Mouse (Mus musculus) heart, embryonic 15.5 days (tissue): ENCODE measurements at regions not wholly inside any gene's neighbourhood (a gene's known extent, or its start where the extent isn't known, plus 50 kb on each side); places are given as distances from the start of the nearest gene placed in this dataset.

ENCODE experiments used
- ATAC-seq: fragments of 200-750 bp; cut with Nextera tagmentation; replicated peaks from 2 replicates; pipeline ENCODE4 v1.8.0; 2017; ENCODE audit warnings: low read depth, moderate TSS enrichment; ENCODE audit not compliant: insufficient number of reproducible peaks, insufficient read depth, low FRiP score
- H3K27ac ChIP-seq: fragments of 300-500 bp; sonication (generic); 2 replicates; pipeline ENCODE4 v1.5.1; 2015; ENCODE audit warnings: mild to moderate bottlenecking, inconsistent platforms
- H3K27me3 ChIP-seq: fragments of 300-500 bp; sonication (generic); 2 replicates; pipeline ENCODE4 v1.6.1; 2015; ENCODE audit warnings: inconsistent platforms
- H3K36me3 ChIP-seq: fragments of 300-500 bp; sonication (generic); 2 replicates; pipeline ENCODE4 v1.6.1; 2015; ENCODE audit warnings: mild to moderate bottlenecking, inconsistent platforms
- H3K4me1 ChIP-seq: fragments of 300-500 bp; sonication (generic); replicated peaks from 2 replicates; pipeline ENCODE4 v1.6.1; 2015; ENCODE audit warnings: inconsistent platforms
- H3K4me2 ChIP-seq: fragments of 300-500 bp; sonication (generic); 2 replicates; pipeline ENCODE4 v1.6.1; 2015; ENCODE audit warnings: inconsistent platforms, mild to moderate bottlenecking, moderate library complexity
- H3K4me3 ChIP-seq: fragments of 300-500 bp; sonication (generic); 2 replicates; pipeline ENCODE4 v1.5.1; 2015; ENCODE audit warnings: mild to moderate bottlenecking, inconsistent platforms
- H3K9ac ChIP-seq: fragments of 300-500 bp; sonication (generic); 2 replicates; pipeline ENCODE4 v1.6.1; 2015; ENCODE audit warnings: mild to moderate bottlenecking, inconsistent platforms
- H3K9me3 ChIP-seq: fragments of 300-500 bp; sonication (generic); replicated peaks from 2 replicates; pipeline ENCODE4 v1.6.1; 2016; ENCODE audit warnings: inconsistent platforms
- WGBS: fragments of 180-500 bp; shearing (Covaris S2); methylation state at CpG from one replicate; pipeline ENCODE4 v1.1.7; 2015; ENCODE audit warnings: mixed read lengths; 5-methylcytosine and 5-hydroxymethylcytosine counted together

DNA sequence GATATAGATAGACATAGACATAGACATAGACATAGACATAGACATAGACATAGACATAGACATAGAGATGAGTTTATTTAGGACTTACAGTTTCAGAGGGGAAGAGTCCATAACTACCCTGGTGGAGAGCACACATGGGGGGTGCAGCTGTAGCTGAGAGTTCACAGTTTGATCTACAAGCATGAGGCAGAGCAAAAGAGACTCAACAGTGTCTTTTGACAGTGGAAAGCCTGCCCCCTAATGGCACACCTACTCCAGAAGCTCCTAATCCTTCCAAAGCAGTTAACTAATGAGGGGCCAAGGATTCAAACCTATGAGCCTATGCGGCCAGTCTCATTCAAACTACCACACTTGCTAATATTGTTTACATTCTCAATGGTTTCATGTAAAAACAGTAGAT, 487.2 kb upstream of the Pkn2 start:
- H3K36me3 ChIP-seq = no peaks in the 10 kb centered on the region
- no peak overlapping the region for H3K4me2 ChIP-seq
- H3K27ac ChIP-seq = no peak overlapping the region
- H3K9ac ChIP-seq = no peak overlapping the region
- H3K4me3 ChIP-seq = no peak overlapping the region
- H3K4me1 ChIP-seq = no peaks in the 10 kb centered on the region
- H3K27me3 ChIP-seq = no peaks in the 10 kb centered on the region
- H3K9me3 ChIP-seq = no peaks in the 10 kb centered on the region
- 88% methylated on average over 1 of the region's 1 CpGs for WGBS
- no peak for ATAC-seq

- WGBS = 84% methylated on average over 7 of the region's 7 CpGs
- no peak overlapping the region for H3K9ac ChIP-seq
- H3K4me1 ChIP-seq = no peaks in the 10 kb centered on the region
- H3K9me3 ChIP-seq = no peaks in the 10 kb centered on the region
- no peaks in the 10 kb centered on the region for H3K27me3 ChIP-seq
- no peaks in the 10 kb centered on the region for H3K36me3 ChIP-seq
- ATAC-seq = no peak
- H3K4me3 ChIP-seq = no peak overlapping the region
- no peak overlapping the region for H3K27ac ChIP-seq
- H3K4me2 ChIP-seq = no peak overlapping the region
Measured at GRCm38 (mm10) chr3:143340032-143340431, 458.2 kb upstream of the Pkn2 start.

- Histone ChIP-seq H3K27ac (no peak overlapping the region), H3K9me3 (no peaks in the 10 kb centered on the region), H3K9ac (no peak overlapping the region), H3K4me1 (no peaks in the 10 kb centered on the region), H3K36me3 (no peaks in the 10 kb centered on the region), H3K27me3 (no peaks in the 10 kb centered on the region), H3K4me3 (no peak overlapping the region), H3K4me2 (no peak overlapping the region)
- 87% methylated on average over 3 of the region's 3 CpGs for WGBS
- no peak for ATAC-seq
Measured at GRCm38 (mm10) chr3:143333339-143333738, 451.5 kb upstream of the Pkn2 start.

DNA sequence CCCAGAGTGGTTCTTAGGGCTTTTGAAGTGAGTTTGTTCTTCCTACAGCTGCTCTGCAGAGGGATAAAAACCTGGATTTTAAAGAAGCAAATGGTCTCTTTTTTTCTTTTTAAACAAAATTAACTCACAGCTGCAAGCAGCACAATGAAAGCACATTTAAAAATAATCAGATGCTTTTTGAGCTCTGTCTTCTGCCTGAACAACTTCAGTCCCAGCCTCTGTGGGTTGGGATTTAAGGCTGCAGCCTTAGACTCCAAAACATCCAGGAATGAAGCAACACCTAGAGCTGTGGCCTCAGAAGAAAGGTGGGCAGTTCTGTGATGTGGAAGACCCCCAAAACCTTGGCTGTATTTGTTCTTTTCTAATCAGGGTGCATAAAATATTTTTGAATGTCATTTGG, 446.7 kb upstream of the Pkn2 start:
- Histone ChIP-seq H3K9me3 (no peaks in the 10 kb centered on the region), H3K27me3 (no peaks in the 10 kb centered on the region), H3K4me3 (no peak overlapping the region), H3K4me1 (no peaks in the 10 kb centered on the region), H3K27ac (no peak overlapping the region), H3K4me2 (no peak overlapping the region), H3K36me3 (no peaks in the 10 kb centered on the region), H3K9ac (no peak overlapping the region)
- ATAC-seq = no peak

- WGBS = 71% methylated on average over 4 of the region's 4 CpGs
- ATAC-seq = no peak
- H3K4me1 ChIP-seq = no peaks in the 10 kb centered on the region
Measured at GRCm38 (mm10) chr3:143327652-143328051, 445.8 kb upstream of the Pkn2 start.

DNA sequence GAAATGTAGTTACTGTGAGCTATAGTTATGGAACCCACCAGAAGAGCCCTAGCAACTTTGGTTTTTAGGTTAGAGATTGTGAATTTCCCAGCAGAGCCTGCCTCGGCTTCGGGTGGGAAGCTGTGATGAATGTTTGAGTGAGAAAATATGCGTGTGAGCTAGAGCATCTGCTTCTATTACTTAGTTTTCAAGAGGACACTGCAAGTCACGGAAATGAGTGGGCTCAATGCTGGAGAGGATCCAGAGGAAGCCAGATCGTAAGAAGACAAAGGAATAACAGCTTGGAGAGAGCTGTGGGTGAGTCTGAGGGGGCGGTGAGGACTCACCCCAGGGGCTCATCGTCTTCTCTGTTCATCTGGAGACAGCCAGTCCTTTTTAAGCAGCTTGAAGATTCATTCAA, 434.7 kb upstream of the Pkn2 start:
- H3K4me1 ChIP-seq = no peaks in the 10 kb centered on the region
- H3K4me2 ChIP-seq = no peak overlapping the region

More at GRCm38 (mm10) chr3:143327652-143328051, 445.8 kb upstream of the Pkn2 start:
- H3K9ac ChIP-seq = no peak overlapping the region
- no peak overlapping the region for H3K27ac ChIP-seq
- no peaks in the 10 kb centered on the region for H3K9me3 ChIP-seq
- H3K4me3 ChIP-seq = no peak overlapping the region
- no peaks in the 10 kb centered on the region for H3K36me3 ChIP-seq
- H3K27me3 ChIP-seq = no peaks in the 10 kb centered on the region
- no peak overlapping the region for H3K4me2 ChIP-seq

GRCm38 (mm10) chr3:143291793-143292192, 410.0 kb upstream of the Pkn2 start:
- H3K36me3 ChIP-seq = no peaks in the 10 kb centered on the region
- no peak overlapping the region for H3K27ac ChIP-seq
- no peaks in the 10 kb centered on the region for H3K4me1 ChIP-seq
- H3K4me2 ChIP-seq = no peak overlapping the region
- H3K4me3 ChIP-seq = no peak overlapping the region
- H3K9me3 ChIP-seq = no peaks in the 10 kb centered on the region
- no peak overlapping the region for H3K9ac ChIP-seq
- H3K27me3 ChIP-seq = no peaks in the 10 kb centered on the region
- 59% methylated on average over 4 of the region's 4 CpGs for whole genome bisulfite sequencing
- ATAC-seq = no peak

More for the DNA sequence above, 434.7 kb upstream of the Pkn2 start:
- H3K9ac ChIP-seq = no peak overlapping the region
- H3K36me3 ChIP-seq = no peaks in the 10 kb centered on the region
- WGBS = 60% methylated on average over 7 of the region's 7 CpGs
- H3K27me3 ChIP-seq = no peaks in the 10 kb centered on the region
- no peak overlapping the region for H3K4me3 ChIP-seq
- no peak overlapping the region for H3K27ac ChIP-seq
- no peaks in the 10 kb centered on the region for H3K9me3 ChIP-seq
- no peak for ATAC-seq

- Histone ChIP-seq H3K4me1 (no peaks in the 10 kb centered on the region), H3K36me3 (no peaks in the 10 kb centered on the region), H3K4me2 (no peak overlapping the region), H3K9me3 (no peaks in the 10 kb centered on the region), H3K27ac (no peak overlapping the region), H3K4me3 (no peak overlapping the region), H3K27me3 (no peaks in the 10 kb centered on the region), H3K9ac (no peak overlapping the region)
- ATAC-seq = no peak
- 79% methylated on average over 6 of the region's 6 CpGs for WGBS
Measured at GRCm38 (mm10) chr3:143264132-143264531, 382.3 kb upstream of the Pkn2 start.

DNA sequence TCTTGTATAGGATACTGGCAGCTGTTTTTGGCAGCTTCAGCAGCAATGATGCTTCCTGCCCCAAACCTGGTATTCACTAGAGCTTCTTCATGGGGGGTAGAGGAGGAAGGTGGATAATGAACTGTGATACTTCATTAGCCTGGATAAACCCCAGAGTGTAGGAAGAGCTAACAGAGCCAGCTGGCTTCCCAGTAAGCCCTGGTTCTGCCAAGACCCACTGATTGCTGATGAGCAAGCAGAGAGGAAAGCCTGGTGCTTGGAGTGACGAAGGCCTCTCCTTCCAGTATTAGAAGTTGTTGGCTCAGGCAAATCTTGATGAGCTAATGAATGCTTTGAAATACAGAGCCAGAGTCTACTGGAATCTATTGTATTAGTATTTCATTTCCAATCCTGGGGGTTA, 370.8 kb upstream of the Pkn2 start:
- H3K36me3 ChIP-seq = no peaks in the 10 kb centered on the region
- H3K4me1 ChIP-seq = no peaks in the 10 kb centered on the region
- no peak overlapping the region for H3K27ac ChIP-seq
- no peak overlapping the region for H3K4me3 ChIP-seq
- H3K4me2 ChIP-seq = no peak overlapping the region
- no peaks in the 10 kb centered on the region for H3K27me3 ChIP-seq
- no peaks in the 10 kb centered on the region for H3K9me3 ChIP-seq
- ATAC-seq = no peak
- no peak overlapping the region for H3K9ac ChIP-seq
- WGBS = 87% methylated on average over 1 of the region's 1 CpGs

DNA sequence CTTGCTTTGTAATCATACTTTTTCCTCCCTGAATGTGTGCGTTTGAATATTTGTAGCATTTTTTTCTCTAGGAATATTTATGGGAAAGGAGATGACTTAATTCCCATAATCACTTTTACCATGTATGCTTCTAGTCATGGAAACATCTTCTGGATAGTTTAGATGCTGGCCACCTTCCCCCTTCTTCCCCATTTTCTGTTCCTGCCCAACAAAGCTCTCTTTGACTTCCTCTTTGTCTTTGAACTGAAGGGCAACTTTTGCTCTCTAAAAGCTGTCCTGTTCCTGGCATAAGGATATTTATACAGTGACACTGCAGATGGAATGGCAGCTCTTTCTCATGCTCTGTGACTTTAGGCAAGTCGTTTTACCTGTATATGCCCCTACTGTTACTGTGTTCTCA, 370.2 kb upstream of the Pkn2 start:
- ATAC-seq = no peak
- WGBS = 74% methylated on average over 2 of the region's 2 CpGs

DNA sequence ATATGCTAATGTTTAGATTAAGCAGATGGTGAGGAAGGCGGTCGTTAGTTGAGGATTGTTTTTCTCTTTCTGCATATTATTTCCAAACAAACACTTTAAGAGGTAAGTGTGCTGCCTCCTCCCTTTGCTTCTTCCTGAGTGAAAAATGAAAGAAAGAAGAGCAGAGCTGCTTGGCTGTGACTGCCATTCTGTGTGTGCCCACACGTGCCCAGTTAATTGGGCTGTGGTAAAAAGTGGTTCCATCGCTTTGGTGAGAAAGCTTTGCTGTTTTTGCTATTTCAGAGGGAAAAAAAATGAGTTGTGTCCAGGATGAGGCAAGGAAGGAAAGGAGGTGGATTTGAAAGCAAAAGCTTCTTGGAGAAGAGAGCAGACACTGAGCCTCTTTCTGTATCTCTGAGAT, 360.9 kb upstream of the Pkn2 start:
- Histone ChIP-seq H3K9me3 (no peaks in the 10 kb centered on the region), H3K36me3 (no peaks in the 10 kb centered on the region), H3K27ac (no peak overlapping the region), H3K4me2 (no peak overlapping the region), H3K4me1 (no peaks in the 10 kb centered on the region), H3K9ac (no peak overlapping the region), H3K4me3 (no peak overlapping the region), H3K27me3 (no peaks in the 10 kb centered on the region)
- ATAC-seq = no peak
- WGBS = 67% methylated on average over 4 of the region's 4 CpGs

More for the DNA sequence above, 370.2 kb upstream of the Pkn2 start:
- Histone ChIP-seq H3K9ac (no peak overlapping the region), H3K4me3 (no peak overlapping the region), H3K36me3 (no peaks in the 10 kb centered on the region), H3K27me3 (no peaks in the 10 kb centered on the region), H3K4me1 (no peaks in the 10 kb centered on the region), H3K4me2 (no peak overlapping the region), H3K27ac (no peak overlapping the region), H3K9me3 (no peaks in the 10 kb centered on the region)

- Histone ChIP-seq H3K36me3 (no peaks in the 10 kb centered on the region), H3K4me3 (no peak overlapping the region), H3K27me3 (no peaks in the 10 kb centered on the region), H3K4me1 (no peaks in the 10 kb centered on the region), H3K27ac (no peak overlapping the region), H3K9me3 (no peaks in the 10 kb centered on the region), H3K4me2 (no peak overlapping the region), H3K9ac (no peak overlapping the region)
- 68% methylated on average over 7 of the region's 7 CpGs for WGBS
- ATAC-seq = no peak
Measured at GRCm38 (mm10) chr3:143240545-143241383, 359.0 kb upstream of the Pkn2 start.
